Mouse (Mus musculus) thymus, postnatal 36 days (tissue): ENCODE data around the gene Gpr137b.
A peak's percentile ranks its signal among the peaks of the same experiment; 100 is the strongest.
"Not testable (repeated sequence)": the region's sequence is repeated elsewhere in the genome, so short reads cannot be mapped to it uniquely, and the experiment has no call there.

Source experiments
- DNase-seq, 2 experiments: peaks; one replicate each; pipeline ENCODE4 v3.0.0; 2022; ENCODE audit warnings: mixed read lengths in 2 of 2

Gpr137b gene

DNA sequence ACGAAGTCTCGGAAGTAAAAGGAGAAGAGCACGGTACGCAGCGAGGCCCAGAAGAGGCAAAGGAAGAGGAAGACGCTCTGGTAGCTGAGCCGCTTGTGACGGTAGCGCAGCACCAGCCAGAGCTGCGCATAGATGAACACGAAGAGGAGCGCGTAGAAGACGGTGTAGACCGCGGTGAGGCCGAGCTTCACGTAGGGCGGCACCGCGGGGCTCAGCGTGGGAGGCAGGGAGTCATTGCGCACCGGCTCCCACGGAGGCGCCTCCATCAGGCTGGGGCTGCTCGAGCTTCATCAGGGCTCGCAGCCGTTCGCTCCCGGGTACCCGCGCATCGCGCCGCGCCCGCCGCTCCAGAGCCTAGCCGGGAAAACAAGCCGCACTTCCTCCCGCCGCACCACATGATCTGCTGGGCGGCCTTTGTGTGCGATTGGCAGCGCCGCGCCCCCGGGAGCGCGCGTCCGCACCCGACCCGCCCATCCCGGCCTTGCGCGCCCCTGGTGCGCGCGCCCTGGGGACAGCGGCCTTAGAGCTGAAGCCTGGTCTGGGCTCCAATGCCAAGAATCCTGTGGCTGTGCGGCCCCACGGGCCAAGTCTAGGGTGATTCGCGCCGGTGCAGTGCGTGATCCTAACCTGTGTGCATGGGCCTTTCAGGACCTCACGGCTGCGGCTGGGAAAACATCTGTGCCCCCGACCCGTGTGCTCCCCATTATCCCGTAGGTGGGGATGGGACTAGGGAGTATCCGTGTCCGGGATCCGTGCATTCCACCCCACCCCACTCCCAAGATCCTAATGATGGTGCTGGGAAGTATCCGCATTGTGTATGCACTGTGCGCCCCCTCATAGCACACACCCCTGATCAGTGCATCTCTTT, at the start of gene Gpr137b:
Gene Gpr137b, minus strand, starts transcription at position 787 of the 868 bp plus-strand sequence.
- DNase-seq = peak; percentile 30 to 37

DNA sequence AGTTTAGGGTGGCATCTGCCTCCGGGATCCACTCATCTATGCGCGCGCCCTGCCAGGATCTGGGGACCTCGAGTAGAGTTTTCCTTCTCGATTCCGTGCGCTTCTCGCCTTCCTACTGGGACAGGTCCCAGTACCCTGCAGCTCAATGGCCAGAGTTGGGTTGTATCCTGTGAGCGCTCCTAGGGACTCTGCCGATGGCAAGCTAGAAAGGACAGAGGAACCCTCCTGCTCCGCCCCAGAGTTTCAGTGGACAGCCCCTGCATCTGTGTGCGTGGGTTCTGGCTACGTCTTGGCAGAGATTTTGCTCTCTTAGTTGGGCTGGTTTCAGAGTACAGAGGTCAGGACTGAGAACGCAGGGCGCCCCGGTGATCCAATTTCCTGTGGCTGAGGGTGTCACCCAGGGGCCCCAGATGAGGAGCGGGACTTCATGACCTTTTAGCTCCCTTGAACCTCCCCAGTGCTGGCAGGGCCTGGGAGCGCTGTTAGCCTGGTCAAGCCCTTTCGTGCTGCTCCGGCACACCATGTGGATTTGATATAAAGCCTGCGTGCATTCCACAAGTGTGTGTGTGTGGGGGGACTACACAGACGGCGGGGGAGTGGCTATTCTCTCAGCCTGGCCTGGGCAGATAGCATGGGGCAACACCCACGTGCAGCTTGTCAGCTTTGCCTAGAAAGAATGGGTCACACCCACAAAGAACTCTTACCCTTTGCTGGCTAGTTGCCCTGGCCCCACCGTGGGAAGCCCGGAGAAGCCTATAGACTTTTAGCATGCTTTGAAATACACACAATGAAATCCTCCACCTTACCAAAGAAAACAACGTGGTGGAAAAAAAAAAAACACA, 44.5 kb upstream of the Gpr137b start:
- not testable (repeated sequence) for DNase-seq

DNA sequence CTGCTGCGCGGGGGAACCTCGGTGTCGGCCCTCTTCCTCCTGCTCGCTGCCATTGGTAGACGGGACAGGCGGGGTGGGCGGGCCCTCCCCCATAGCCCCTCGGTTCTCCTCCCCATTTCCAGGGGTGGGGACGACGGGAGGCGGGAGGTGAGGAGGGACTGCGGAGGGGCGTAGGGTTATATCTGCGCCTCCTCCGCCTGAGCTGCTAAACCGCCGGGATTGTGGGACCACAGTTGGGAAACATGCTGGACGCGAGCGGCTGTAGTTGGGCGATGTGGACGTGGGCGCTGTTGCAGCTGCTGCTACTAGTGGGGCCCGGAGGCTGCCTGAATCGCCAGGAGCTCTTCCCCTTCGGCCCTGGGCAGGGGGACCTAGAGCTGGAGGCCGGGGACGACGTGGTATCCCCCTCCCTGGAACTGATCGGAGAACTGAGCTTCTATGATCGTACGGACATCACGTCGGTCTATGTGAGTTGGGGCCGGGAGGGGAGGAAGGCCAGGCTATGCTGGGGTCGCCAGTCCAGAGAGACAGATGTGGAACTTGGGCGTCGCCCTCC, 43.7 kb upstream of the Gpr137b start, which contains the start of gene Nid1:
Gene Nid1, plus strand, starts transcription at position 92 of the 556 bp plus-strand sequence.
- not testable (repeated sequence) for DNase-seq

DNA sequence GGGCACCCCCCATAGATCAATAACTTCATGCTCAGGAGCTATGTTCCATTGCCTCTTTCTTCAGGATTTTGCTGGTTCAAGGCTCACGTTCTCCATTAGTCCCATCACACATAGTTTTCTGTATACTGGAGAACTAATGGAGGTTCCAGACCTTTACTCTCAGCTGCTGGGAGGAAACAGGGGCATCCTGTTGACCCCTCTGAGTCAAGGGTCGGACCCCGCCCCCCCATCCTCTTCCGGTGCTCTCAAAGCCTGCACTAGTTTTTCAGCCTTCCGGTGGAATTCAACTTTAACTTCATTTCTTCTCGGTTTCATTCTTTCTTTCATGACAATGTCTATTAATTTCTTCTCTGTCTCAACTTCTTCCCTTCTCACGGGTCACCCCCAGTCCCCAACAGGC, 42.3 kb upstream of the Gpr137b start:
- DNase-seq = not testable (repeated sequence)

DNA sequence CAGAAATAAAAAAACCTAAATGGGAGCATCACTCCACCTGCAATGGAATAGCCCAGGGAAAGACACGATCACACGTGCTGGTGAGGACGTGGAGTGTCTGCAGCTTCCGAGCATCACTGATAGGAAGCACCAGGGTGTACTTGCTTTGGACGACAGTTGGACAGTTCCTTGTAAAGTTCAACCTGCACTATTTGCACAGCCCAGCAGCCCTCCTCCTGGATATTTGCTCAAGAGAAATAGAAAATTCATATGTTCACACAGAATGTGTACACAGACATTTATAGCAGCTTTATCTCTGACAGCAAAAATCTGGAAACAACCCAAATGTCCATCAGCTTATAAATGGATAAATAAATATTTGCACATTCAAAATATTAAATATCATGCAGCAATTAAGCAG, 29.5 kb upstream of the Gpr137b start:
- not testable (repeated sequence) for DNase-seq

DNA sequence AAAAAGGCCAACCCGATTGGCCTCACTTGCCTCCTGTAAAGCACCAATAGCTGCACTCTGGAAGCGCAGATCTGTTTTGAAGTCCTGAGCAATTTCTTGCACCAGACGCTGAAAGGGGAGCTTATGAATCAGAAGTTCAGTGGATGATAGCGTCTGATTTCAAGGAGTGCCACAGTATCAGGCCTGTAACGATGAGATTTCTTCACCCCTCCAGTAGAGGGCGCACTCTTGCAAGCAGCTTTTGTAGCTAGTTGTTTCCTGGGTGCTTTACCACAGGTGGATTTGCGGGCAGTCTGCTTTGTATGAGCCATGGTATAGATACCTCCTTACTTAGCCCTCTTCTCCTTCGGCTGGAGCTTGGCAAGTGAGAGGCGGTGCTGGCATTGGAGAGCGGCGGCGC, 25.0 kb upstream of the Gpr137b start:
- DNase-seq = not testable (repeated sequence)

DNA sequence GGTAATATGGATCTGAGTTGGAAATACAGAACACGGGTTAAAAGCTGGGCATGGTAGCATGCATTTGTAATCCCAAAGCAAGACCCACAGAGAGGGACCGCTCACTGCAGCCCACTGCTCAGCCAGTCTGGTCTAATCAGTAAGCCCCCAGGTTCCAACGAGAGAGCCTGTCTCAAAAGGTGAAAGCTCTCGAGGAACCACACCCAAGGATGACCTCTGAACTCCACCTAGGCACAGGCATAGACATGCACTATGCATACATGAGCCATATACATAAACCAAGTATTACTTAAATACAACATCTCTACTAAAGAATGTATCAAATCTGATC, 22.2 kb upstream of the Gpr137b start:
- not testable (repeated sequence) for DNase-seq

DNA sequence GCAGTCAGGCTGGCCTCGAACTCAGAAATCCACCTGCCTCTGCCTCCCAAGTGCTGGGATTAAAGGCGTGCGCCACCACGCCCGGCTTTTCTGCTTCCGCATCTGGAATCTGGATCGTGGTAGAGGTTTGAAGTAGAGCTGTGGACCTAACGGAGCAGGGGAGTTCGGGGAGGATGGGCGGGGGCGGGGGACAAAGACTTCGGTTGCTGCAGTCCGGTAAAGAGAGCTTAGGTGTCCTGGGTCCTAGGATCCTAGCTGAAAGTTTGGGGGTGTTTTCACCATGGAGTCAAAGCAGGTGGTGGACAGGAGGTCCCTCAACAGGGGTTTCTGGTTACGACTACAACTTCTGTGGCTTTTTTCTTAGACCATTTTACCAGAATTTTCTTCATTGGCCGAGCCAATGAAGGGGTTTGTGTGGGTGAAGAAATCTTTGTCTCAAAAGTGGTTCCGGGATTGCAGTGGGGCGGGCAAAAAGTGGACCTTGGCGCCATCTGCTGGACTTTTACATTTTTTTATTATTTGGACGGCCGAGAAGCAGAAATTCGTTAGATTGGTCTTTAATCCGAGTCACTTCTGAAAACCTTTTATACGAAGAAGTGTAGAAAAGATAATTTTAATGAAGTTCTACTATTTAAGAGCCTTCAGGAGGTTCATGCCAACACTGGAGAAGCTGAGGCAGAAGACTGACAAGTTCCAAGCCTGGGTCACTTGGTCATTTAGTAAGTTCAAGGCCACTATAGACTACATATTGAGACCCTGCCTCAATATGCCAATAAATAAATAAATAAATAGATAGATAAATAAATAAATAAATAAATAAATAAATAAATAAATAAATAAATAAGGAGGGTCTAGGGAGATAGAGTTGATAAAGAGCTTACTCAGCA, 21.5 kb upstream of the Gpr137b start:
- DNase-seq = peak in 1 of 2 experiments; percentile 15

DNA sequence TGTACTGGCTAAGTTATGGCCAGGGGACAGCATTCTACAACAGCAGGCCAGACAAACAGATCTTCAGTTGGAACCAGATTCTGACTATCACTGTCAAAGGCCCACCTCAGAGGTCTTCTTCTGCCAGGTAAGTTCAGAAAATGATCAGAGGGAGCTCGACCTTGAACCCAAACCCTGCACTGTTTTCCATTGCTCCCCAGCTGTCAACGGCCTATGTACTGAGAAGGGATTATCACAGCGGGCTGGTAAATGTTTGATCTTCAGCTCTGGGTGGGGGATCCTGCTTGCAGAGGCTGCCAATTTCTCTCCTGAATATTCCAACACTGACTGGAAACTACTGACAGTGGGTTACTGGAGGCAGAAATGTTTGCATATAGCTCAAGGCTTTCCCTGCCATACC, 20.4 kb upstream of the Gpr137b start:
- DNase-seq = no peak

DNA sequence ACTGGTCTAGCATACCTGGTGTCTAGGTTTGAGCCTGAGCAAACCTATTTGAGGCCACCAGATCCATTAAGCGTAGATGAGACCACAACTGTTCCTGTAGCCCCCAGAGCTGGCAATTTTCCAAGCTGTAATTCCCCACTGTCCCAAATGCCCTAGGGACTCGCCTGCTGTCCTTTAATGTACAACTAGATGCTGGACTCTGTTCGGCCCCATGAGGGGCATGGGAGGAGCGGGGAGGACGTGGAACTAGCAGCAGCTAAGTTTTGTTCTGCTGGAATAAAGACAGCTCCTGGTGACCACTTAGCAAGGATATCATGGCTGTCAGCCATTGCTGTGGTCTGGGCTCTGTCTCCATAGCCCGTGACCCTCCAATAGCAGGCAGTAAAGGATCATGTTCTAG, 11.7 kb upstream of the Gpr137b start:
- not testable (repeated sequence) for DNase-seq

DNA sequence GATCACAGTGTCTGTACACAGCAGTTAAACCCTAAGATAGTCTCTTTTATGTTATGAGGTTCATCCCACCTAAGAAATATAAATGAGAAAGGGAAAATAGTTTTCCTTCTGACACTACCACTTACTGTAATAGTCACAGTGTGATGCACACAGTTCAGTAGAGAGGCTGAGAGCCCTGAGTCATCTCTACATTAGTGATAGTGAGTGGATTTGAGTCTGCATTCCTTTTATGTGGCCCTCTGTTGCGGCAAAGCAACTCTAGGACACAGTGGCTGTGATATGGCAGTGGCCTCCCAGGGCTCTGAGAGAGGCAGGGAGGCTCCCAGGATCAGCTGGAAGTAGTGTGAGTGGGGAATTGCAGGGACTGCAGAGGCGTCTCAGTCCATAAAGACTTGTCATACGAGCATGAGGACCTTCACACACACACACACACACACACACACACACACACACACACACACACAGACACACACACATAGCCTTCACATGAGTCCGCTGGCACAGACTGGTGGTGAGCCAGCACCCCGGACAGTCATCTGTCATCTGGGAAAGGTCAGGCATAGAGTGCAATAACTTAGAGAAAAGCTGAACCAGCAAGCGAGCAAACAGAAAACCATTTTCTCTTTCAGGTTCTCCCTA, 10.8 kb upstream of the Gpr137b start:
- DNase-seq = not testable (repeated sequence)

DNA sequence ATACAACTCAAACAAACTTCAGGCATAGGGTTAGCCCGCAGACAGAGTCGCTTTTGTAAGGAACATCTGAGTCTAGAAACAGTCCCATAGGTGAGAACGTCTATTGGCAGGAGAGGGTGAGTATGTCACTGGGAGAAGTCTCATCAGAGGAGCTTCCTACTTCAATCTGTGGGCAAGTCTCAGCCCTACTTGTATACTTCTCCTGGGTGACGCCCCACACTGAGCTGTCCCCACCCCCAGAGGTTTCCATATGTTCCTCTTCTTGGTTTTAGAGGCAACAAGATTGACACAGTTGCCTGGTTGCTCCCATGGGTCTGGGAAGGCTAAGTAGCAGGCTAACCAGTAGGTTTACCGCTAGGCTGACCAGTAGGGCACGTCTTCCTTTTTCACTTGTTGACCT, 10.0 kb upstream of the Gpr137b start:
- DNase-seq = not testable (repeated sequence)

DNA sequence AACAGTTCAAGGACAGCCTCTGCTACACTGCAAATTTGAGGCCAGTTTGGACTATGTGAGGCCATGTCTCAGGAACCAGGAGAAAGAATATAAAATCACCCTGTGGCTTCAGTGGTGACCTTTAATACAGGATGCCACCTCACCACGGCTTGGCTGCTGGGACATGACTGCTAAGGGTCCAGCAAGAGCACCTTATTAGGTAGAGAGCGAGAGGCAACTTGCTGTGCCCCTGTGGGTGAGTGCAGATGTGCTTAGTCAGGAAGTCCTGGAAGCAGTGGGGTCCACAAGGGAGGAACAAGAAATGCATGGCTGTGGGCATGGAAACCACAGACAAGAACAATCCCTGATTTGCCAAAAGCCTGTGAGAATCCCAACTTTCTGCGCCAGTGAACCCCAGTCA, 9.6 kb upstream of the Gpr137b start:
- not testable (repeated sequence) for DNase-seq

DNA sequence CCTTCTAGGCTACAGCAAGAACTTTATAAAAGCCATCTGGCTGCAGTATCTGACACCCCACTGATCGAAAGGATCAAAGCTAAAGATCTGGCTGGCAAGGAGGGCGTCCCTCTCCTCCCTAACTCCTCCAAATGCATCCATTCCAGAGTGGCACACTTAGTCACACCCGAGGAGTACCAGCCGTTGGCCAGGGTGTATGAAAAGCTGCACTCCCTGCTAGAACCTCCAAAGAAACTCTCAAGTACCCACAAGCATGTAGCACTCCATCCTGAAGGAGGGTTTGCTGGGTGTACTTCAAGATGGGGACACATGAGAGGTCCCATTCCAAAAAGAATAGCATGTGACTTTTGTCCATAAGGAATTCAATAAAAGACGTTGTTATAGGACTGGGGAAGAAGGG, 9.0 kb upstream of the Gpr137b start:
- not testable (repeated sequence) for DNase-seq

DNA sequence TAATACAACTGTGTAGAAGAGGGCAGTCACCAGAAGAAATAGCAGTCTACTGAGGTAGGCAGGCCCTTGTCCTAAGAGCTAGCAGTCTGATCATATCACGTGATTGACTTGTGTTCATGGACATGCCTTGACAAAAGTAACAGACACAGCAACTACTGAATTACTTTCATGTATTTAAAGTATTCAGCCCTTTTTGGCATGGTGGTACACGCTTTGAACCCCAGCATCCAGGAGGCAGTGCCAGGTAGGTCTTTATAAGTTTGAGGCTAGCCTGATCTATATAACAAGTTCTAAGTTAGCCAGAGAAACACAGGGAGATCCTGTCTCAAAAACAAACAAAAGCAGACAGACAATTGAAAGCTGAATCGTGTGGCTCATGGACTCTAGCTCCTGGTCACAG, 7.0 kb upstream of the Gpr137b start:
- DNase-seq = not testable (repeated sequence)

DNA sequence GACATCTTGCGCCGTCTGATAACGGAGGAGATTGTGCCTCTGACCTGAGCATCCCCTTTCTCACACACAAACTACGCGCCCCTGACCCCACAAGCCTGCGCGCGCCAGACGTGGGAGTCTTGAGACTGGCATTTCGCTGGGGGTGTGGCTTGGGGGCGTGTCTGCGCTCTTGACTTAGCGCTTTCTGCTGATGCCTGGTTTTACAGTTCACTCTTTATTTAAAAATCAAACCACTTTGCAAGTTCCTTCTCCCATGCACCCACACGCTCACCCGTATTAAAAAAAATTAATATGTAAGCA, 232 bp upstream of the Gpr137b start:
- not testable (repeated sequence) for DNase-seq

DNA sequence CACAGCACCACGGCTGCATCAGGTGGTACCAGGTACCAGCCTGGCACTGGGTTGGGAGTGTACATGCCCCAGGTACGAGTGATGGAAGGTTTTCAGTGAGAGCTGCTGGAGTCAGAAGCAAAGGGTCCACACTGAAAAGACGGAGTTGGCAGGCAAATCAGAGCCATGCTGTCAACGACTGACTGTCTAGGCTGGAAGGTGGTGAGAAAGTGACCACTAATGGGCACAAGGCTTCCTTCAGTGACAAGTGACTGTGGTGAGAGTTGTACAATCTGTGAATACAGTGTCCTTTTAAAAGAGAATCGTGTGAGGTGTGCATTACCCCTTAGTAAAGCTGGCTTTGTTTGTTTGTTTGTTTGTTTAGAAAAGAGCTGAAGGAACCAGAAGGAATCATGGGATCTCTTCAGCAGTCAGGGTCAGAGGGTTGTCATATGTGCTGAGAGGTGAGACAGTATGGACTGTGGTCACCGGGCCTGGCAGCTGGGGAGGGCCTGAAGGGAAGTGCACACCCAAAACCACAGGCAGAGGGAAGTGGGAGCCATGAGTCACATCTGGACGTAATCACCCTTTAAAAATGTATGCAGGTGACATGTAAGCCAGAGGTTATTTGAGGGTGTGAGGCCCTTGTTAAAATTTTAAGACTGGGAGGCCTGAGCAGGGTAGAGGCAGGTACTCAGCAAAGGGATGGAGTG, 15.5 kb downstream of the Gpr137b start:
- DNase-seq = not testable (repeated sequence)

DNA sequence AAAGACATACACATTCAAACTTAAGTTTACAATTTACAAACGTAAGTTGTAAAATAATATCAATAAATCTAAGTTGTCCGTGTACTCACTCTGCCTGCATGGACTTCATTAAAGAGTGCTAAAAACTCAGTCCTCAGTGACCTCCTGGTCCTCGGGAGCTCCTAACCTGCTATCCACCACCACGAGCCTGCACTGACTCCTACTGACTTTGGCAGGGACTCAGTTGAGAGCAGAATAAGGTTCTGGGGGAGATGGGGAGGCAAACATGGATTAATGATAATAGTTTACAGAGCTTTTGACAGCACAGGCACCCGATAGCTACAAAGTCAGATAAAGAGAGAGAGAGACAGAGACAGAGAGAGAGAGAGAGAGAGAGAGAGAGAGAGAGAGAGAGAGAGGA, 16.6 kb downstream of the Gpr137b start:
- DNase-seq = no peak

DNA sequence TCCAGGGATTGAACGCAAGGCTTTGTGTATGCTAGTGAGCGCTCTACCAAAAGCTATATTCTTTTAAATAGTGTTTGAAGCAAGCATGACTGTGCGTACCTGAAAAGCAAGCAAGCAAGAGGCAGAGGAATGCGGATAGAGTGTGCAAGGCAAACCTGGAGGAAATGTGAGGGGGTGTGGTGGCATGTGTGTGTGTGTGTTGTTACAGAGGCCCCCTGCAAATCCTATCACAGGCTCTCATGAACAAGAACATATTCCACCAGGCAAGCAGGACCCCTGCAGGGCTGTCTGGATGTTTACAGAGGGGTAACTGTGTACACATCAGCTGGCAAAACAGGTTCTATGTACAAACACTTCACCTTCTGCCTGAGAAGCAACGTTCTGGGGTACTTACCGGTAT, 19.8 kb downstream of the Gpr137b start:
- DNase-seq = not testable (repeated sequence)

DNA sequence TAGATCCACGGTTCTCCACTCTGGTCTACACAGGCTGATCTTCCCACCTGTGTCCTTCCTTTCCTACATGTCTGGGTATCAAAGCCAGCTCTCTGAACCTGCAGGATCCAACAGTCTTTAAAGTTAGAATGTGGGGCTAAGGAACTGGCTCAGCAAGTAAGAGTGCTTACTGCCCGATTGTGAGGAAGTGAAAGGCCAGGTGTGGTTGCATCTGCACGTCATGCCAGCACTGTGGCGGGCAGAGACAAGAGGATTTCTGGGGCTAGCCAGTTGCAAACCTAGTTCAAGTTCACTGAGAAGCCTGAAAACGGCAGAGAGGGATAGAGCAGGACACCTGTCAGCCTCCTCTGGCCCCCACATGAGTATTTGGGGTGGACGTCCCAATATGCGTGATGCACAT, 22.4 kb downstream of the Gpr137b start:
- DNase-seq = not testable (repeated sequence)

DNA sequence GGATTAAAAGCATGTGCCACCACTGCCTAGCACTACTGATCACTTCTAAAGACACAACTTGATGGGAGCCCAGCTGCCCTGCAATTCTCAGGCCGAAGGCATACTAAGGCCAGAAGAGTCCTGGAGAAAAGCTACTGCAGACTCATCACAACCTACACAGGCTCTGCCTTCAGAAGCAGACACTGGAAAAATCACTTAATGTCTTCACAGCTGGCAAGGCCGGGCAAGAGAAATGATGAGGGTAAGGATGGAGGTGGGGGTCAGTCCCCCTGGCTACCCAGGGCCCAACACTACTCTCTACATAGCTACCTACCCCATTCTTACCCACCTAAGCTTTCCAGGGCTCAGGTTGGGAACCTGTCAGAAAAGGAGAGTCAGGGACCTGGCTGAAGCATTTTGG, 27.4 kb downstream of the Gpr137b start:
- DNase-seq = not testable (repeated sequence)
